Mouse (Mus musculus): ENCODE measurements at regions not wholly inside any gene's neighbourhood (a gene's known extent, or its start where the extent isn't known, plus 50 kb on each side); places are given as distances from the start of the nearest gene placed in this dataset.
"Not testable (repeated sequence)": the region's sequence is repeated elsewhere in the genome, so short reads cannot be mapped to it uniquely, and the experiment has no call there.

GRCm38 (mm10) chr13:74563483-74564330, 69.9 kb upstream of the Zfp825 start:
- peak; percentile 79 to 88 for DNase-seq (ENCODE audit: low spot score in 2 of 2)
- intact Hi-C loops (cut with DNase I) = loop anchor here (10.0 kb wide), 1 partner anchor 51 kb away; no protein-coding TSS in a partner anchor

GRCm38 (mm10) chr13:74564331-74564727, 70.5 kb upstream of the Zfp825 start:
- intact Hi-C loops (cut with DNase I) = loop anchor here (10.0 kb wide), 1 partner anchor 50 kb away; no protein-coding TSS in a partner anchor

GRCm38 (mm10) chr13:74569967-74570366, 69.4 kb upstream of the Erap1 start:
- intact Hi-C loops (cut with DNase I) = loop anchor here (10.0 kb wide), 1 partner anchor 45 kb away; no protein-coding TSS in a partner anchor
- DNase-seq (ENCODE audit: low spot score in 2 of 2) = not testable (repeated sequence)

More at GRCm38 (mm10) chr13:74564331-74564727, 70.5 kb upstream of the Zfp825 start:
- DNase-seq (ENCODE audit: low spot score in 2 of 2) = not testable (repeated sequence)
